Mouse (Mus musculus): Measurements from ENCODE around the gene Dync1i2. TPM values are rescaled to one million over a fixed set of nuclear protein-coding genes. Genes with fewer than 3 reads are reported as not detected.

The Dync1i2 gene
- polyA plus RNA-seq, 1 experiment: 67.3 TPM

GRCm38 (mm10) chr2:71242180-71242579, 30.7 kb downstream of the Dync1i2 start:
- no peak for TF ChIP-seq MYOD1 (IDR thresholded peaks at IDR 0.05; ENCODE audit: control insufficient read depth in 1 of 3, insufficient read length in 2 of 3, low read depth in 2 of 3)
- Histone ChIP-seq H3ac (ENCODE audit: control insufficient read depth, insufficient read length) (no peak overlapping the region), H3K27me3 (ENCODE audit: control insufficient read depth, insufficient read depth, insufficient read length) (no peaks in the 10 kb centered on the region), H3K79me2 (ENCODE audit: control insufficient read depth, insufficient read depth) (no peaks in the 10 kb centered on the region), H3K36me3 (ENCODE audit: control insufficient read depth, insufficient read depth) (peaks cover 30% of the 10 kb centered on the region), H3K4me3 (no peak overlapping the region), H3K4me2 (ENCODE audit: low read depth) (no peak overlapping the region)

GRCm38 (mm10) chr2:71243058-71243672, 31.7 kb downstream of the Dync1i2 start:
- Histone ChIP-seq H3K4me3 (no peak overlapping the region), H3ac (ENCODE audit: control insufficient read depth, insufficient read length) (no peak overlapping the region), H3K79me2 (ENCODE audit: control insufficient read depth, insufficient read depth) (no peaks in the 10 kb centered on the region), H3K27me3 (ENCODE audit: control insufficient read depth, insufficient read depth, insufficient read length) (no peaks in the 10 kb centered on the region), H3K36me3 (ENCODE audit: control insufficient read depth, insufficient read depth) (peaks cover 33% of the 10 kb centered on the region), H3K4me2 (ENCODE audit: low read depth) (no peak overlapping the region)
- TF ChIP-seq REST (IDR thresholded peaks at IDR 0.05; ENCODE audit: insufficient read depth, insufficient read length): no peak
- no peak for TF ChIP-seq E2F4 (IDR thresholded peaks at IDR 0.05; ENCODE audit: insufficient read depth)
- TF ChIP-seq TCF12 (IDR thresholded peaks at IDR 0.05; ENCODE audit: insufficient read depth, poor library complexity, severe bottlenecking): no peak
- TF ChIP-seq TCF3 (IDR thresholded peaks at IDR 0.05; ENCODE audit: insufficient read length, low read depth): no peak
- TF ChIP-seq POLR2A (IDR thresholded peaks at IDR 0.05; ENCODE audit: insufficient read length, low read depth): no peak
- TF ChIP-seq CEBPB (IDR thresholded peaks at IDR 0.05; ENCODE audit: insufficient read depth, poor library complexity, severe bottlenecking): no peak
- no peak for TF ChIP-seq POLR2AphosphoS2 (IDR thresholded peaks at IDR 0.05; ENCODE audit: insufficient read length, low read depth)
- TF ChIP-seq MAX (IDR thresholded peaks at IDR 0.05; ENCODE audit: low read depth): no peak
- TF ChIP-seq SRF (IDR thresholded peaks at IDR 0.05; ENCODE audit: control insufficient read depth, insufficient read length, low read depth): no peak
- no peak for TF ChIP-seq MYOD1 (IDR thresholded peaks at IDR 0.05; ENCODE audit: control insufficient read depth in 1 of 3, insufficient read length in 2 of 3, low read depth in 2 of 3)

GRCm38 (mm10) chr2:71244807-71245206, 33.3 kb downstream of the Dync1i2 start:
- Histone ChIP-seq H3ac (ENCODE audit: control insufficient read depth, insufficient read length) (no peak overlapping the region), H3K4me3 (no peak overlapping the region), H3K36me3 (ENCODE audit: control insufficient read depth, insufficient read depth) (peaks cover 44% of the 10 kb centered on the region), H3K27me3 (ENCODE audit: control insufficient read depth, insufficient read depth, insufficient read length) (no peaks in the 10 kb centered on the region), H3K79me2 (ENCODE audit: control insufficient read depth, insufficient read depth) (no peaks in the 10 kb centered on the region), H3K4me2 (ENCODE audit: low read depth) (no peak overlapping the region)
- TF ChIP-seq MAX (IDR thresholded peaks at IDR 0.05; ENCODE audit: low read depth) (no peak), REST (IDR thresholded peaks at IDR 0.05; ENCODE audit: insufficient read depth, insufficient read length) (no peak), USF1 (IDR thresholded peaks at IDR 0.05; ENCODE audit: low read depth) (no peak), POLR2AphosphoS2 (IDR thresholded peaks at IDR 0.05; ENCODE audit: insufficient read length, low read depth) (no peak), TCF12 (IDR thresholded peaks at IDR 0.05; ENCODE audit: insufficient read depth, poor library complexity, severe bottlenecking) (no peak), TCF3 (IDR thresholded peaks at IDR 0.05; ENCODE audit: insufficient read length, low read depth) (no peak), SRF (IDR thresholded peaks at IDR 0.05; ENCODE audit: control insufficient read depth, insufficient read length, low read depth) (no peak), MYOD1 (IDR thresholded peaks at IDR 0.05; ENCODE audit: control insufficient read depth in 1 of 3, insufficient read length in 2 of 3, low read depth in 2 of 3) (no peak), POLR2A (IDR thresholded peaks at IDR 0.05; ENCODE audit: insufficient read length, low read depth) (no peak), MYOG (IDR thresholded peaks at IDR 0.05; ENCODE audit: control insufficient read depth in 1 of 3, insufficient read depth in 1 of 3, insufficient read length in 2 of 3, low read depth in 2 of 3) (no peak), E2F4 (IDR thresholded peaks at IDR 0.05; ENCODE audit: insufficient read depth) (no peak), CEBPB (IDR thresholded peaks at IDR 0.05; ENCODE audit: insufficient read depth, poor library complexity, severe bottlenecking) (no peak)

- Histone ChIP-seq H3K36me3 (ENCODE audit: control insufficient read depth, insufficient read depth) (peaks cover 45% of the 10 kb centered on the region), H3K4me3 (no peak overlapping the region), H3ac (ENCODE audit: control insufficient read depth, insufficient read length) (no peak overlapping the region), H3K79me2 (ENCODE audit: control insufficient read depth, insufficient read depth) (no peaks in the 10 kb centered on the region), H3K27me3 (ENCODE audit: control insufficient read depth, insufficient read depth, insufficient read length) (no peaks in the 10 kb centered on the region), H3K4me2 (ENCODE audit: low read depth) (no peak overlapping the region)
- peak in 1 of 3 experiments; percentile 9 for TF ChIP-seq MYOG (IDR thresholded peaks at IDR 0.05; ENCODE audit: control insufficient read depth in 1 of 3, insufficient read depth in 1 of 3, insufficient read length in 2 of 3, low read depth in 2 of 3)
- no peak for TF ChIP-seq SRF (IDR thresholded peaks at IDR 0.05; ENCODE audit: control insufficient read depth, insufficient read length, low read depth)
- TF ChIP-seq REST (IDR thresholded peaks at IDR 0.05; ENCODE audit: insufficient read depth, insufficient read length): no peak
- no peak for TF ChIP-seq TCF12 (IDR thresholded peaks at IDR 0.05; ENCODE audit: insufficient read depth, poor library complexity, severe bottlenecking)
- TF ChIP-seq USF1 (IDR thresholded peaks at IDR 0.05; ENCODE audit: low read depth): no peak
- TF ChIP-seq TCF3 (IDR thresholded peaks at IDR 0.05; ENCODE audit: insufficient read length, low read depth): no peak
Observed at GRCm38 (mm10) chr2:71245416-71245815, 33.9 kb downstream of the Dync1i2 start.

- peaks cover 51% of the 10 kb centered on the region for H3K36me3 ChIP-seq (ENCODE audit: control insufficient read depth, insufficient read depth)
- H3K4me2 ChIP-seq (ENCODE audit: low read depth): no peak overlapping the region
- no peak for TF ChIP-seq POLR2AphosphoS2 (IDR thresholded peaks at IDR 0.05; ENCODE audit: insufficient read length, low read depth)
- no peak for TF ChIP-seq MAX (IDR thresholded peaks at IDR 0.05; ENCODE audit: low read depth)
- TF ChIP-seq MYOG (IDR thresholded peaks at IDR 0.05; ENCODE audit: control insufficient read depth in 1 of 3, insufficient read depth in 1 of 3, insufficient read length in 2 of 3, low read depth in 2 of 3): no peak
- no peak for TF ChIP-seq SRF (IDR thresholded peaks at IDR 0.05; ENCODE audit: control insufficient read depth, insufficient read length, low read depth)
- no peak for TF ChIP-seq MYOD1 (IDR thresholded peaks at IDR 0.05; ENCODE audit: control insufficient read depth in 1 of 3, insufficient read length in 2 of 3, low read depth in 2 of 3)
- TF ChIP-seq E2F4 (IDR thresholded peaks at IDR 0.05; ENCODE audit: insufficient read depth): no peak
- no peak for TF ChIP-seq CEBPB (IDR thresholded peaks at IDR 0.05; ENCODE audit: insufficient read depth, poor library complexity, severe bottlenecking)
- TF ChIP-seq REST (IDR thresholded peaks at IDR 0.05; ENCODE audit: insufficient read depth, insufficient read length): no peak
- TF ChIP-seq TCF3 (IDR thresholded peaks at IDR 0.05; ENCODE audit: insufficient read length, low read depth): no peak
- no peak for TF ChIP-seq TCF12 (IDR thresholded peaks at IDR 0.05; ENCODE audit: insufficient read depth, poor library complexity, severe bottlenecking)
- TF ChIP-seq USF1 (IDR thresholded peaks at IDR 0.05; ENCODE audit: low read depth): no peak
- no peak for TF ChIP-seq POLR2A (IDR thresholded peaks at IDR 0.05; ENCODE audit: insufficient read length, low read depth)
Observed at GRCm38 (mm10) chr2:71246096-71246495, 34.6 kb downstream of the Dync1i2 start.

More at GRCm38 (mm10) chr2:71246096-71246495, 34.6 kb downstream of the Dync1i2 start:
- Histone ChIP-seq H3ac (ENCODE audit: control insufficient read depth, insufficient read length) (no peak overlapping the region), H3K4me3 (no peak overlapping the region), H3K27me3 (ENCODE audit: control insufficient read depth, insufficient read depth, insufficient read length) (no peaks in the 10 kb centered on the region), H3K79me2 (ENCODE audit: control insufficient read depth, insufficient read depth) (no peaks in the 10 kb centered on the region)

Measured in myocyte (in vitro differentiated cells).